Mouse (Mus musculus) embryonic fibroblast, embryonic 13.5 days (primary cell): Measurements from ENCODE around the gene Camk2d.

Source experiments
- CTCF ChIP-seq: IDR thresholded peaks from 2 replicates; pipeline ENCODE4 v1.5.1; 2011; ENCODE audit warnings: mild to moderate bottlenecking, control low read depth, low read length, moderate library complexity, borderline replicate concordance; ENCODE audit not compliant: insufficient read depth
- POLR2A ChIP-seq: IDR thresholded peaks from 2 replicates; pipeline ENCODE4 v1.6.1; 2011; ENCODE audit warnings: low read depth, mild to moderate bottlenecking, control low read depth, low read length, moderate library complexity

- TF ChIP-seq POLR2A: no peak
- TF ChIP-seq CTCF: no peak
These were observed 54.6 kb downstream of the Camk2d start for GRCm38 (mm10) chr3:126650747-126651146.
